Mouse (Mus musculus) layer of hippocampus, postnatal 14 days (tissue): Measurements from ENCODE around the gene Smim14. TPM values are rescaled to one million over a fixed set of nuclear protein-coding genes. Genes with fewer than 3 reads are reported as not detected.
A peak's percentile ranks its signal among the peaks of the same experiment; 100 is the strongest.

ENCODE experiments used
- DNase-seq, 2 experiments: peaks; one replicate each; pipeline ENCODE4 v3.0.0; 2021 to 2022; ENCODE audit warnings: low spot score in 2 of 2, mixed read lengths in 1 of 2
- total RNA-seq, 2 experiments: library from RNA; stranded (reverse); gene quantifications; 2 replicates each; pipeline ENCODE4 v1.2.3; 2021

The Smim14 gene
- total RNA-seq, 2 experiments from 2014 or later: 150 to 155 TPM

- DNase-seq: no peak
These were observed 61.2 kb downstream of the Smim14 start for GRCm38 (mm10) chr5:65475806-65476205.

- DNase-seq: no peak
These were observed 67.2 kb downstream of the Smim14 start for GRCm38 (mm10) chr5:65469766-65470165.

- no peak for DNase-seq
These were observed 70.1 kb downstream of the Smim14 start for GRCm38 (mm10) chr5:65466911-65467310.

- no peak for DNase-seq
These were observed 76.6 kb downstream of the Smim14 start for GRCm38 (mm10) chr5:65460361-65460760.

GRCm38 (mm10) chr5:65459454-65459853 is 77.5 kb downstream of the Smim14 start:
- DNase-seq: no peak

- no peak for DNase-seq
These were observed 79.1 kb downstream of the Smim14 start for GRCm38 (mm10) chr5:65457846-65458245.

GRCm38 (mm10) chr5:65457086-65457827 is 79.7 kb downstream of the Smim14 start:
- DNase-seq: no peak

- DNase-seq: no peak
These were observed 82.2 kb downstream of the Smim14 start for GRCm38 (mm10) chr5:65454771-65455170.

GRCm38 (mm10) chr5:65448941-65449340 is 88.0 kb downstream of the Smim14 start:
- no peak for DNase-seq

GRCm38 (mm10) chr5:65447826-65448225 is 89.2 kb downstream of the Smim14 start:
- DNase-seq: no peak

- no peak for DNase-seq
These were observed 90.2 kb downstream of the Smim14 start for GRCm38 (mm10) chr5:65446756-65447155.

GRCm38 (mm10) chr5:65444981-65445380 is 92.0 kb downstream of the Smim14 start:
- no peak for DNase-seq

GRCm38 (mm10) chr5:65438041-65438440 is 98.9 kb downstream of the Smim14 start:
- DNase-seq: no peak

GRCm38 (mm10) chr5:65435806-65436561 is 101.0 kb downstream of the Smim14 start, which contains the start of gene Ugdh:
TSS of gene Ugdh (minus strand) at chr5:65435949.
- peak; percentile 93 to 97 for DNase-seq

- DNase-seq: peak in 1 of 2 experiments; percentile 15
These were observed 101.6 kb downstream of the Smim14 start for GRCm38 (mm10) chr5:65435363-65435805.

- peak; percentile 19 to 58 for DNase-seq
These were observed 102.3 kb downstream of the Smim14 start for GRCm38 (mm10) chr5:65434471-65435362.

GRCm38 (mm10) chr5:65429441-65429840 is 107.5 kb downstream of the Smim14 start:
- DNase-seq: no peak

- DNase-seq: no peak
These were observed 108.7 kb downstream of the Smim14 start for GRCm38 (mm10) chr5:65428321-65428720.

- no peak for DNase-seq
These were observed 111.7 kb downstream of the Smim14 start for GRCm38 (mm10) chr5:65425251-65425650.

GRCm38 (mm10) chr5:65424215-65424614 is 112.8 kb downstream of the Smim14 start:
- no peak for DNase-seq

GRCm38 (mm10) chr5:65422803-65423202 is 114.2 kb downstream of the Smim14 start:
- DNase-seq: no peak
